Mouse (Mus musculus) layer of hippocampus, adult 2 months (tissue): ENCODE results near the gene Hnrnpab. TPM values are rescaled to one million over a fixed set of nuclear protein-coding genes. Genes with fewer than 3 reads are reported as not detected.
"Not testable (repeated sequence)": the region's sequence is repeated elsewhere in the genome, so short reads cannot be mapped to it uniquely, and the experiment has no call there.

Experiments used
- DNase-seq, 2 experiments: peaks; one replicate each; pipeline ENCODE4 v3.0.0; 2022; ENCODE audit warnings: low spot score in 2 of 2
- H3K27ac ChIP-seq: fragments of 200-600 bp; 2 replicates; pipeline ENCODE4 v1.8.1; 2022
- H3K4me3 ChIP-seq: fragments of 200-600 bp; 2 replicates; pipeline ENCODE4 v1.8.1; 2022; ENCODE audit warnings: mild to moderate bottlenecking
- CTCF ChIP-seq: fragments of 200-600 bp; conservative IDR thresholded peaks from 2 replicates; pipeline ENCODE4 v1.8.1; 2022; ENCODE audit warnings: antibody characterized with exemption, mild to moderate bottlenecking, moderate library complexity
- total RNA-seq, 2 experiments: library from RNA; stranded (reverse); gene quantifications; 2 replicates each; pipeline ENCODE4 v1.2.3; 2021

Gene Hnrnpab
- total RNA-seq, 2 experiments from 2014 or later = 149 to 155 TPM

DNA sequence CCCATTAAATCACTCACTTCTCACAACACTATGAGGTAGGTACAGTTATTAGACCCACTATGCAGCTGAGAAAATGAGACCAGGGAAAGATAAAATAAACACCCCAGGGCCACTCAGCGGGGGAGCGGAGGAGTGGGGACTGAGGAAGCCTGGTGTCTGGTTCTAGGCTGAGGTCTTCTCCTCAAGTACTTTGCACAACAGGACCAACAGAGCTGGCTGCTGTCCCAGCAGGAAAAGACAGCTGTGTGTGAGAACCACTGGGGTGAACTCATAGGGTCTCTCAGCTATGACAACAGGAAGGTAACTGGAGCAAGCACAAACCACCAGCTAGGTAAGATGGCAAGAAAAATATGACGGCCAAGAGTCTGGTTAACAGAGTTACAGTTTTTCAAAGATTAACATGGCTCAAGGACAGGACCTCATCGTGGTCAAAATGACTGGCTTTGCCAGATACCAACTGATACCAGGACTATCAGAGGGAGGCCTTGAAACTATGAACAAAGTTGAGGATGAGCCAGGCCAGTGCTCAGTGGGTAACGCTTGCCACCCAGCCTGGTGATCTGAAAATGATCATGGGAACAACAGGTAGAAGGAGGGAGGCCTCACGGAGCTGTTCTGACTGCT lies 25.6 kb upstream of the Hnrnpab start:
- H3K4me3 ChIP-seq = no peak overlapping the region
- peak overlapping the region; percentile 95; the same call in 1 of the 2 replicates for H3K27ac ChIP-seq
- no peak for TF ChIP-seq CTCF
- DNase-seq = no peak

DNA sequence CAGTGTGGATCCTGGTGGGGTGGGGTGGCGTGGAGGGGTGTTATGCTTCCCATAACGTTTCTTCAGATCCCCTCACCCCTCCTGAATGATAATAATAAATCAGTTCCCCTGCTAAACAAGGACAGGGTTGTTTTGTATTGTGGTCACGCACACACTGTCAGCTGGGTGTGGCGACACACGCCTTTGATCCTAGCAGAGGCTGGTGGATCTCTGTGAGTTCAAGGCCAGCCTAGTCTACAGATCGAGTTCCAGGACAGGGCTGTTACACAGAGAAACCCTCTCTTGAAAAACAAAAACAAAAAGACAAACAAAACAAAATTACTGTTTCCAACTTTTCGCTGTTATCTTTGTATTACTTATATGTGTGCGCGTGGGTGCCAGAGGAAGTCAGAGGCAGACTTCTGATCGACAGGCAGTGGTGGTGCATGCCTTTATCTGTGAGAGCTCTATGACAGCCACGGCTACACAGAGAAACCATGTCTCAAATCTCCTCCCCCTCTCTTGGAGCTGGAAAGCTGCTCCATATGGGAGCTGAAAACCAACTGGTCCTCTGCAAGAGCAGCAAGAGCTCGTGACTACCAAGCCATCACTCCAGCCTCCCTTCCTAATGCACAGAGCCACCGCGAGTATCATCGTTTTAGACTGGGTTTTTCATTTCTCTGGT lies 23.1 kb upstream of the Hnrnpab start:
- peak; percentile 55 to 85 for DNase-seq
- Histone ChIP-seq H3K4me3 (peak overlapping the region; percentile 7; the same call in 1 of the 2 replicates), H3K27ac (peak overlapping the region; percentile 95)
- TF ChIP-seq CTCF = no peak

GRCm38 (mm10) chr11:51627907-51628306 lies 21.3 kb upstream of the Hnrnpab start:
- no peak for TF ChIP-seq CTCF
- DNase-seq = no peak
- no peak overlapping the region for H3K4me3 ChIP-seq
- peak overlapping the region; percentile 95 for H3K27ac ChIP-seq

- no peak for TF ChIP-seq CTCF
- no peak overlapping the region for H3K4me3 ChIP-seq
- H3K27ac ChIP-seq = peak overlapping the region; percentile 95
- no peak for DNase-seq
Observed at GRCm38 (mm10) chr11:51627425-51627824, 20.8 kb upstream of the Hnrnpab start.

GRCm38 (mm10) chr11:51625187-51625820 lies 18.7 kb upstream of the Hnrnpab start:
- H3K4me3 ChIP-seq = no peak overlapping the region
- DNase-seq = no peak
- no peak for TF ChIP-seq CTCF
- peak overlapping the region; percentile 64 for H3K27ac ChIP-seq

DNA sequence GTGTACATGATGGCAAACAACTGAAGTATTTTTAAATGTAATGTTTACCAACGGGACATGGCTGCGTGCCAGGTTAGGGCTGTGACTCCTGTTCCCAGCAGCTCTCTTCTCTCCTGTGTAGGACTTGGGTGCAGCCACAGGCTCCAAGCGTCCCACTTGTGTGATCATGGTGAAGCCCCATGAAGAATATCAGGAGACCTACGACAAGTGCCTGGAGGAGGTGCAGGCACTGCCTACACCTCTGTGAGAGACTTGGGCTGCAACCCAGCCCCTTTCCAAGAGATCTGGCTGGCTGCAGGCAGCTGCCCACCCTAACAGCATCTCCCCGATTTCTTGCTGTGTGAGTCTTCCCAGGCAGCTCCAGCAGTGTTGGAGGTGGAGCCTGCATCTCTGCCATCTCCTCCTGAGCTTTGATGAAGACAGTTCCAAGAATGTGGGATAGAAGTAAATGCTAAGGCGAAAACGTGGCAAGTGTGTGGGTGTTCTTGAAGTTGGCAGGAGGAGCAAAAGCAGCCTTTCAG lies 16.4 kb upstream of the Hnrnpab start:
- DNase-seq = peak; percentile 43 to 74
- no peak for TF ChIP-seq CTCF
- Histone ChIP-seq H3K4me3 (no peak overlapping the region), H3K27ac (peak overlapping the region; percentile 64)

- TF ChIP-seq CTCF = no peak
- Histone ChIP-seq H3K4me3 (no peak overlapping the region), H3K27ac (peak overlapping the region; percentile 64; the same call in 1 of the 2 replicates)
- no peak for DNase-seq
Observed at GRCm38 (mm10) chr11:51621776-51622175, 15.1 kb upstream of the Hnrnpab start.

DNA sequence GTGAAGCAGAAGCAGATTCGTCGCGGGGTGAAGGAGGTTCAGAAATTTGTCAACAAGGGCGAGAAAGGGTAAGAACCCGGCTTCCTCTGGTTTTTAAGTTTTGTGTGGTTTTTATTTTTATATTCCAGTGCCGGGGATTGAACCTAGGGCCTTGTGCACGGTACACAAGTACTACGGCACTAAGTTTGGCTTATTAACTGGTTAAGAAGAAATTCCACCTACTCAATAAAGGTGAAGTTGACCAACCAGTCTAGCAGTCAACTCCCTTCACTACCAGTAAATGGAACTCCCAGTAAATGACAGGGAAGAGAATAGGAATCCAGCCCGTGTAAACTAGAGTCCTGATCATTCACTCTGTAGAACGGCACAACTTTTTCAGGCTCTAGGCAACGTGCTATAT lies 13.4 kb upstream of the Hnrnpab start:
- H3K27ac ChIP-seq = peak overlapping the region; percentile 76
- peak overlapping the region; percentile 73 for H3K4me3 ChIP-seq
- no peak for DNase-seq
- no peak for TF ChIP-seq CTCF

DNA sequence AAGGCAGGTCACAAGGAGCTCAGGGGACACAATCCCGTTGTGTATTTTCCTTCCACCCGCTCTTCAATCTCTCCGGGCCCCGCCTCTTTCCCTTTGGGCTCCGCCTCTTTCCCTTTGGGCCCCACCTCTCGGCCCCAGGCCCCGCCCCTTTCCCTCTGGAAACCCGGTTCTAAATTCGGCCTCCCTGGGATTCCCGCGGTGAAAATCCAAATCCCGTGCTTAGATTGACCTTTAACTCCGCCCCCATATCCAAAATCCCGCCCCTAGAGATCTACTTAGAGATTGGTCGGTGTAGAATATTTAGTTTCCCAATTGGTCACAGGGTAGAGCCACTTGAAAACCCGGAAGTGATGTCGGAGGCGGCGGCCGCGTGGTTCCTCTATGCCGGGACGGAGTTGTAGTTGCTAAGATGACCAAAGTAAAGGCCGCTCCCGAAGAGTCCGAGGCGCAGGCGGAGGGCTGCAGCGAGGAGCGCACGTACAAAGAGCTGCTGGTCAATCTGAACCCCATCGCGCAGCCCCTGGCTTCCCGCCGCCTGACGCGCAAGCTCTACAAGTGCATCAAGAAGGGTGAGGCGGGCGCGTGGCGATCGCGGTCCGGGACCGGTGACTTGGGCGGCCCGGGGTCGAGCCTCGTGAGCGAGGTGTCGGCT lies 12.9 kb upstream of the Hnrnpab start, which contains the start of gene Nhp2:
Gene Nhp2 (plus strand): TSS at position 327 of the 652 bp plus-strand sequence.
- no peak; the same call in 1 of the 2 replicates for TF ChIP-seq CTCF
- Histone ChIP-seq H3K27ac (peak within 1 kb of the TSS; percentile 76), H3K4me3 (peak within 1 kb of the TSS; percentile 73)
- peak; percentile 92 to 95 for DNase-seq

DNA sequence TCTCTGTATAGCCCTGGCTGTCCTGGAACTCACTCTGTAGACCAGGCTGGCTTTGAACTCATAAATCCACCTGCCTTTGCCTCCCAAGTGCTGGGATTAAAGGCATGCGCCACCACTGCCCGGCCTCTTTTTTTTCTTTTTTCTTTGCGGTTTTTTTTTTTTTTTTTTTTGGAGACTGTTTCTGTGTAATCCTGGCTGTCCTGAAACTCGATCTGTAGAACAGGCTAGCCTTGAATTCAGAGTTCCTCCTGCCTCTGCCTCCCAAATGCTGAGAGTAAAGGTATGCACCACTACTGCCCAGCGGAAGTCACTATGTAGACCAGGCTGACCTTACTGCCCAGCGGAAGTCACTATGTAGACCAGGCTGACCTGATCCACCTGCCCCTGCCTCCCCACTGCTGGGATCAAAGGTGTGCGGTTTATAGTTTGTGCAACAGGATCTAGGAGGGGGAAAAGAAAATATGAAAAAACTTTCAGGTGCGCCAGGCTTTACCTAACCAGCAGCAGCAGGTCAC lies 12.3 kb upstream of the Hnrnpab start:
- H3K4me3 ChIP-seq = peak overlapping the region; percentile 73
- no peak for TF ChIP-seq CTCF
- peak overlapping the region; percentile 33; the same call in 1 of the 2 replicates for H3K27ac ChIP-seq
- DNase-seq = no peak

GRCm38 (mm10) chr11:51617693-51618092 lies 11.0 kb upstream of the Hnrnpab start:
- peak; percentile 90 for TF ChIP-seq CTCF
- DNase-seq = peak; percentile 78 to 79
- Histone ChIP-seq H3K4me3 (no peak overlapping the region), H3K27ac (no peak overlapping the region)

GRCm38 (mm10) chr11:51616113-51616512 lies 9.5 kb upstream of the Hnrnpab start:
- H3K27ac ChIP-seq, DNase-seq: not testable (repeated sequence)
- H3K4me3 ChIP-seq = peak overlapping the region; percentile 53; the same call in 1 of the 2 replicates
